Mouse (Mus musculus) forebrain, embryonic 15.5 days (tissue): ENCODE measurements around the gene Kcnk15. TPM values are rescaled to one million over a fixed set of nuclear protein-coding genes. Genes with fewer than 3 reads are reported as not detected.

ENCODE experiments used
- ATAC-seq: fragments of 200-750 bp; cut with Nextera tagmentation; replicated peaks from 2 replicates; pipeline ENCODE4 v1.8.0; 2017; ENCODE audit warnings: mild to moderate bottlenecking, moderate TSS enrichment, moderate library complexity
- H3K27ac ChIP-seq: fragments of 300-500 bp; sonication (generic); replicated peaks from 2 replicates; pipeline ENCODE4 v1.5.1; 2015; ENCODE audit warnings: mild to moderate bottlenecking, inconsistent platforms
- H3K27me3 ChIP-seq: fragments of 300-500 bp; sonication (generic); 2 replicates; pipeline ENCODE4 v1.6.1; 2015; ENCODE audit warnings: inconsistent platforms
- H3K36me3 ChIP-seq: fragments of 300-500 bp; sonication (generic); 2 replicates; pipeline ENCODE4 v1.6.1; 2015; ENCODE audit warnings: mild to moderate bottlenecking, inconsistent platforms
- H3K4me1 ChIP-seq: fragments of 300-500 bp; sonication (generic); 2 replicates; pipeline ENCODE4 v1.6.1; 2015; ENCODE audit warnings: inconsistent platforms
- H3K4me2 ChIP-seq: fragments of 300-500 bp; sonication (generic); replicated peaks from 2 replicates; pipeline ENCODE4 v1.6.1; 2015; ENCODE audit warnings: mild to moderate bottlenecking, inconsistent platforms
- H3K4me3 ChIP-seq: fragments of 300-500 bp; sonication (generic); 2 replicates; pipeline ENCODE4 v1.5.1; 2015; ENCODE audit warnings: mild to moderate bottlenecking, inconsistent platforms
- H3K9ac ChIP-seq: fragments of 300-500 bp; sonication (generic); replicated peaks from 2 replicates; pipeline ENCODE4 v1.6.1; 2015; ENCODE audit warnings: mild to moderate bottlenecking, inconsistent platforms
- H3K9me3 ChIP-seq: fragments of 300-500 bp; sonication (generic); 2 replicates; pipeline ENCODE4 v1.6.1; 2016; ENCODE audit warnings: inconsistent platforms
- WGBS: fragments of 180-500 bp; shearing (Covaris S2); methylation state at CpG from one replicate; pipeline ENCODE4 v1.1.7; 2015; ENCODE audit warnings: mixed read lengths; 5-methylcytosine and 5-hydroxymethylcytosine counted together
- polyA plus RNA-seq: library from polyadenylated mRNA; unstranded; fragments of >200 nt; fragmentation: Nextera tagmentation; extraction: Ambion mirVana; gene quantifications from 2 replicates; pipeline ENCODE4 v1.2.1, GENCODE M21; 2015

The Kcnk15 gene
- polyA plus RNA-seq, 1 experiment from 2014 or later = not detected

- ATAC-seq = peak; percentile 46; the same call in 1 of the 2 replicates
- no peak overlapping the region for H3K9ac ChIP-seq
- H3K9me3 ChIP-seq = no peaks in the 10 kb centered on the region
- no peak overlapping the region for H3K27ac ChIP-seq
- peaks cover 27% of the 10 kb centered on the region for H3K27me3 ChIP-seq
- no peak overlapping the region for H3K4me3 ChIP-seq
- 0 out of 2 replicates have a peak, but pooled peaks cover 3% of the 10 kb centered on the region for H3K4me1 ChIP-seq
- H3K36me3 ChIP-seq = no peaks in the 10 kb centered on the region
- no peak overlapping the region for H3K4me2 ChIP-seq
- WGBS = 13% methylated on average over 6 of the region's 6 CpGs
These were observed 13.9 kb upstream of the Kcnk15 start for GRCm38 (mm10) chr2:163839519-163839918.

GRCm38 (mm10) chr2:163842043-163842442 lies 11.4 kb upstream of the Kcnk15 start:
- H3K27me3 ChIP-seq = peaks cover 24% of the 10 kb centered on the region
- 0 out of 2 replicates have a peak, but pooled peaks cover 3% of the 10 kb centered on the region for H3K4me1 ChIP-seq
- H3K9ac ChIP-seq = no peak overlapping the region
- WGBS = 81% methylated on average over 4 of the region's 4 CpGs
- H3K36me3 ChIP-seq = no peaks in the 10 kb centered on the region
- no peak for ATAC-seq
- no peak overlapping the region for H3K4me2 ChIP-seq
- H3K4me3 ChIP-seq = no peak overlapping the region
- H3K9me3 ChIP-seq = no peaks in the 10 kb centered on the region
- H3K27ac ChIP-seq = no peak overlapping the region

GRCm38 (mm10) chr2:163857233-163857632 lies 3.8 kb downstream of the Kcnk15 start:
- H3K27ac ChIP-seq = no peak overlapping the region
- no peak overlapping the region for H3K9ac ChIP-seq
- peaks cover 59% of the 10 kb centered on the region for H3K27me3 ChIP-seq
- H3K4me3 ChIP-seq = no peak overlapping the region
- 78% methylated on average over 6 of the region's 6 CpGs for WGBS
- H3K9me3 ChIP-seq = no peaks in the 10 kb centered on the region
- H3K4me2 ChIP-seq = no peak overlapping the region
- H3K4me1 ChIP-seq = peaks cover 9% of the 10 kb centered on the region
- ATAC-seq = no peak
- H3K36me3 ChIP-seq = no peaks in the 10 kb centered on the region

- H3K9ac ChIP-seq = no peak overlapping the region; the same call in 1 of the 2 replicates
- no peaks in the 10 kb centered on the region for H3K9me3 ChIP-seq
- 15% methylated on average over 50 of the region's 50 CpGs for WGBS
- peak overlapping the region; percentile 17; the same call in 1 of the 2 replicates for H3K4me3 ChIP-seq
- peak overlapping the region; percentile 37 for H3K4me2 ChIP-seq
- ATAC-seq = peak; percentile 75
- peaks cover 9% of the 10 kb centered on the region for H3K4me1 ChIP-seq
- H3K27ac ChIP-seq = no peak overlapping the region
- H3K27me3 ChIP-seq = peaks cover 50% of the 10 kb centered on the region
- H3K36me3 ChIP-seq = no peaks in the 10 kb centered on the region
These were observed 5.0 kb downstream of the Kcnk15 start for GRCm38 (mm10) chr2:163858254-163858947.

GRCm38 (mm10) chr2:163865311-163865710 lies 11.9 kb downstream of the Kcnk15 start:
- Histone ChIP-seq H3K36me3 (no peaks in the 10 kb centered on the region), H3K4me2 (no peak overlapping the region), H3K27ac (no peak overlapping the region), H3K4me1 (peaks cover 9% of the 10 kb centered on the region), H3K4me3 (no peak overlapping the region), H3K9ac (no peak overlapping the region), H3K27me3 (peaks cover 6% of the 10 kb centered on the region; the same call in 1 of the 2 replicates), H3K9me3 (no peaks in the 10 kb centered on the region)
- ATAC-seq = no peak
- 91% methylated on average over 5 of the region's 5 CpGs for WGBS

- ATAC-seq = no peak
- no peak overlapping the region for H3K4me2 ChIP-seq
- no peaks in the 10 kb centered on the region for H3K9me3 ChIP-seq
- no peak overlapping the region for H3K9ac ChIP-seq
- peaks cover 13% of the 10 kb centered on the region for H3K4me1 ChIP-seq
- 91% methylated on average over 9 of the region's 9 CpGs for WGBS
- H3K36me3 ChIP-seq = no peaks in the 10 kb centered on the region
- H3K27ac ChIP-seq = no peak overlapping the region
- H3K27me3 ChIP-seq = peaks cover 12% of the 10 kb centered on the region; the same call in 1 of the 2 replicates
- no peak overlapping the region for H3K4me3 ChIP-seq
These were observed 12.6 kb downstream of the Kcnk15 start for GRCm38 (mm10) chr2:163866061-163866460.

GRCm38 (mm10) chr2:163869783-163870182 lies 16.3 kb downstream of the Kcnk15 start:
- Histone ChIP-seq H3K27me3 (peaks cover 19% of the 10 kb centered on the region; the same call in 1 of the 2 replicates), H3K9me3 (no peaks in the 10 kb centered on the region), H3K27ac (no peak overlapping the region), H3K4me3 (no peak overlapping the region), H3K36me3 (no peaks in the 10 kb centered on the region), H3K4me1 (peaks cover 15% of the 10 kb centered on the region), H3K9ac (no peak overlapping the region), H3K4me2 (no peak overlapping the region)
- 30% methylated on average over 5 of the region's 5 CpGs for WGBS
- ATAC-seq = no peak; the same call in 1 of the 2 replicates

- no peak overlapping the region for H3K9ac ChIP-seq
- no peaks in the 10 kb centered on the region for H3K36me3 ChIP-seq
- ATAC-seq = no peak
- no peaks in the 10 kb centered on the region for H3K9me3 ChIP-seq
- H3K4me1 ChIP-seq = peaks cover 29% of the 10 kb centered on the region
- no peak overlapping the region for H3K27ac ChIP-seq
- no peak overlapping the region for H3K4me2 ChIP-seq
- peaks cover 16% of the 10 kb centered on the region; the same call in 1 of the 2 replicates for H3K27me3 ChIP-seq
- WGBS = 73% methylated on average over 4 of the region's 4 CpGs
- H3K4me3 ChIP-seq = no peak overlapping the region
These were observed 17.8 kb downstream of the Kcnk15 start for GRCm38 (mm10) chr2:163871266-163871665.

- ATAC-seq = no peak
- 44% methylated on average over 3 of the region's 3 CpGs for WGBS
- no peak overlapping the region for H3K4me3 ChIP-seq
- H3K36me3 ChIP-seq = no peaks in the 10 kb centered on the region
- peaks cover 16% of the 10 kb centered on the region; the same call in 1 of the 2 replicates for H3K27me3 ChIP-seq
- no peak overlapping the region for H3K27ac ChIP-seq
- no peak overlapping the region for H3K9ac ChIP-seq
- peaks cover 34% of the 10 kb centered on the region for H3K4me1 ChIP-seq
- no peak overlapping the region for H3K4me2 ChIP-seq
- no peaks in the 10 kb centered on the region for H3K9me3 ChIP-seq
These were observed 18.5 kb downstream of the Kcnk15 start for GRCm38 (mm10) chr2:163871906-163872305.

- no peak overlapping the region for H3K4me2 ChIP-seq
- H3K27ac ChIP-seq = no peak overlapping the region
- H3K9ac ChIP-seq = no peak overlapping the region
- H3K27me3 ChIP-seq = peaks cover 16% of the 10 kb centered on the region; the same call in 1 of the 2 replicates
- no peak for ATAC-seq
- 20% methylated on average over 5 of the region's 5 CpGs for WGBS
- H3K4me3 ChIP-seq = no peak overlapping the region
- no peaks in the 10 kb centered on the region for H3K9me3 ChIP-seq
- no peaks in the 10 kb centered on the region for H3K36me3 ChIP-seq
- peaks cover 30% of the 10 kb centered on the region for H3K4me1 ChIP-seq
These were observed 21.4 kb downstream of the Kcnk15 start for GRCm38 (mm10) chr2:163874877-163875276.

GRCm38 (mm10) chr2:163875484-163875883 lies 22.0 kb downstream of the Kcnk15 start:
- H3K4me3 ChIP-seq = no peak overlapping the region
- H3K36me3 ChIP-seq = no peaks in the 10 kb centered on the region
- H3K27me3 ChIP-seq = peaks cover 11% of the 10 kb centered on the region; the same call in 1 of the 2 replicates
- WGBS = 53% methylated on average over 7 of the region's 7 CpGs
- ATAC-seq = peak; percentile 80
- H3K27ac ChIP-seq = no peak overlapping the region
- peaks cover 25% of the 10 kb centered on the region for H3K4me1 ChIP-seq
- no peak overlapping the region for H3K9ac ChIP-seq
- no peaks in the 10 kb centered on the region for H3K9me3 ChIP-seq
- no peak overlapping the region for H3K4me2 ChIP-seq

GRCm38 (mm10) chr2:163876830-163877498 lies 23.5 kb downstream of the Kcnk15 start:
- H3K4me2 ChIP-seq = no peak overlapping the region
- H3K4me1 ChIP-seq = peaks cover 22% of the 10 kb centered on the region

More at GRCm38 (mm10) chr2:163876830-163877498, 23.5 kb downstream of the Kcnk15 start:
- Histone ChIP-seq H3K27ac (no peak overlapping the region), H3K4me3 (no peak overlapping the region), H3K27me3 (no peaks in the 10 kb centered on the region), H3K9ac (no peak overlapping the region), H3K9me3 (no peaks in the 10 kb centered on the region), H3K36me3 (no peaks in the 10 kb centered on the region)
- WGBS = 63% methylated on average over 14 of the region's 14 CpGs
- ATAC-seq = no peak
